In genomic region chr17:33928251-33928947, GRCm38 (mm10) we compare ENCODE assay signal across 8 mouse cellular contexts. TPM values are rescaled to one million over a fixed set of nuclear protein-coding genes. Genes with fewer than 3 reads are reported as not detected.
A peak's percentile ranks its signal among the peaks of the same experiment; 100 is the strongest.
DNase-seq lines count a peak whose midpoint lies in the region; ATAC-seq and TF ChIP-seq lines count a peak whose summit lies in the region.

No protein-coding gene starts in this region.

- peaks cover 30% of the 10 kb centered on the region for H3K4me1 ChIP-seq in embryonic facial prominence, embryonic 15.5 days
- H3K4me1 ChIP-seq in intestine, embryonic 16.5 days (ENCODE audit: control insufficient read depth, insufficient read depth, low read length): peaks cover 17% of the 10 kb centered on the region
- peaks cover 25% of the 10 kb centered on the region for H3K4me1 ChIP-seq in neural tube, embryonic 13.5 days (replicated peaks)

- no peak for DNase-seq in left cerebral cortex, adult 2 months (ENCODE audit: extremely low spot score in 1 of 2, low spot score in 2 of 2)
- no peak for DNase-seq in left cerebral cortex, postnatal 10 days (ENCODE audit: extremely low spot score in 1 of 2, low spot score in 2 of 2)
- no peak for DNase-seq in B cell, adult 2 months
- no peak for DNase-seq in MN1 (ENCODE audit: low spot score)
- no peak for DNase-seq in thymus, postnatal 4 days

- TF ChIP-seq CTCF in left cerebral cortex, adult 2 months (IDR thresholded peaks at IDR 0.05): no peak

- no peaks in the 10 kb centered on the region for H3K27me3 ChIP-seq in embryonic facial prominence, embryonic 15.5 days
- H3K27me3 ChIP-seq in intestine, embryonic 16.5 days (replicated peaks; ENCODE audit: control insufficient read depth, insufficient read depth, low read length): no peaks in the 10 kb centered on the region
- H3K27me3 ChIP-seq in neural tube, embryonic 13.5 days: no peaks in the 10 kb centered on the region

- H3K36me3 ChIP-seq in embryonic facial prominence, embryonic 15.5 days: peaks cover 21% of the 10 kb centered on the region
- H3K36me3 ChIP-seq in intestine, embryonic 16.5 days (ENCODE audit: control insufficient read depth, insufficient read depth, low read length): peaks cover 14% of the 10 kb centered on the region; the same call in 1 of the 2 replicates
- peaks cover 28% of the 10 kb centered on the region for H3K36me3 ChIP-seq in neural tube, embryonic 13.5 days

- 60% methylated on average over 21 of the region's 21 CpGs for WGBS in embryonic facial prominence, embryonic 15.5 days
- 59% methylated on average over 21 of the region's 21 CpGs for WGBS in intestine, embryonic 16.5 days
- 66% methylated on average over 21 of the region's 21 CpGs for WGBS in neural tube, embryonic 13.5 days

- peak overlapping the region; percentile 67 for H3K9ac ChIP-seq in embryonic facial prominence, embryonic 15.5 days
- peak overlapping the region; percentile 85 for H3K9ac ChIP-seq in intestine, embryonic 16.5 days (ENCODE audit: low read depth, low read length)
- peak overlapping the region; percentile 97 for H3K9ac ChIP-seq in neural tube, embryonic 13.5 days

- peak overlapping the region; percentile 98 for H3K4me2 ChIP-seq in embryonic facial prominence, embryonic 15.5 days (replicated peaks)
- H3K4me2 ChIP-seq in intestine, embryonic 16.5 days (ENCODE audit: low read depth, low read length): peak overlapping the region; percentile 98
- H3K4me2 ChIP-seq in neural tube, embryonic 13.5 days: peak overlapping the region; percentile 99

- ATAC-seq in embryonic facial prominence, embryonic 15.5 days (ENCODE audit: insufficient number of reproducible peaks, low FRiP score, low TSS enrichment, low read depth): no peak
- ATAC-seq in intestine, embryonic 16.5 days: no peak
- no peak for ATAC-seq in neural tube, embryonic 13.5 days (ENCODE audit: low read depth)

- peak overlapping the region; percentile 68 for H3K4me3 ChIP-seq in left cerebral cortex, adult 2 months
- peak overlapping the region; percentile 78 for H3K4me3 ChIP-seq in embryonic facial prominence, embryonic 15.5 days (replicated peaks)
- H3K4me3 ChIP-seq in intestine, embryonic 16.5 days (ENCODE audit: low read length): peak overlapping the region; percentile 87
- H3K4me3 ChIP-seq in neural tube, embryonic 13.5 days: peak overlapping the region; percentile 94

- no peaks in the 10 kb centered on the region for H3K9me3 ChIP-seq in embryonic facial prominence, embryonic 15.5 days (replicated peaks)
- peaks cover 3% of the 10 kb centered on the region; the same call in 1 of the 2 replicates for H3K9me3 ChIP-seq in intestine, embryonic 16.5 days (ENCODE audit: control insufficient read depth, low read length)
- H3K9me3 ChIP-seq in neural tube, embryonic 13.5 days: no peaks in the 10 kb centered on the region

- H3K27ac ChIP-seq in left cerebral cortex, adult 2 months: peak overlapping the region; percentile 85
- no peak overlapping the region for H3K27ac ChIP-seq in embryonic facial prominence, embryonic 15.5 days (replicated peaks)
- no peak overlapping the region for H3K27ac ChIP-seq in intestine, embryonic 16.5 days (ENCODE audit: low read length)
- peak overlapping the region; percentile 98; the same call in 1 of the 2 replicates for H3K27ac ChIP-seq in neural tube, embryonic 13.5 days (replicated peaks)

- intact Hi-C loops in left cerebral cortex, adult 2 months (cut with DNase I): loop anchor here (10.0 kb wide), 1 partner anchor 1544 kb away; the partner anchor contains the start of gene Wiz
- intact Hi-C loops in left cerebral cortex, postnatal 10 days (cut with DNase I): no loop called here

RNA-seq across cellular contexts. Expression of gene Rgl2, which starts 0.9 kb away (rescaled TPM):
- total RNA-seq in left cerebral cortex, adult 2 months (2021): 10 to 100 TPM; 63.4 to 74.3 TPM
- total RNA-seq in left cerebral cortex, postnatal 10 days (2021): 10 to 100 TPM; 67.1 to 68.4 TPM
- 57.1 and 64.4 TPM in 2 replicates for polyA plus RNA-seq in embryonic facial prominence, embryonic 15.5 days (2015; fragmentation: Nextera tagmentation; extraction: Ambion mirVana)
- polyA plus RNA-seq in intestine, embryonic 16.5 days (2015; fragmentation: Nextera tagmentation; extraction: Ambion mirVana): 24.4 and 25.9 TPM in 2 replicates
- polyA plus RNA-seq in neural tube, embryonic 13.5 days (2015; fragmentation: Nextera tagmentation; extraction: Ambion mirVana): 59.5 and 64.7 TPM in 2 replicates

RNA-seq across cellular contexts. Expression of gene Pfdn6, which starts 11.7 kb away (rescaled TPM):
- 10 to 100 TPM; 93.0 to 97.6 TPM for total RNA-seq in left cerebral cortex, adult 2 months (2021)
- 10 to 100 TPM; 89.2 to 96.1 TPM for total RNA-seq in left cerebral cortex, postnatal 10 days (2021)
- 145 and 163 TPM in 2 replicates for polyA plus RNA-seq in embryonic facial prominence, embryonic 15.5 days (2015; fragmentation: Nextera tagmentation; extraction: Ambion mirVana)
- 150 and 167 TPM in 2 replicates for polyA plus RNA-seq in intestine, embryonic 16.5 days (2015; fragmentation: Nextera tagmentation; extraction: Ambion mirVana)
- polyA plus RNA-seq in neural tube, embryonic 13.5 days (2015; fragmentation: Nextera tagmentation; extraction: Ambion mirVana): 178 and 182 TPM in 2 replicates

RNA-seq across cellular contexts. Expression of gene Wdr46, which starts 12.1 kb away (rescaled TPM):
- 10 to 100 TPM; 14.7 to 18.4 TPM for total RNA-seq in left cerebral cortex, adult 2 months (2021)
- total RNA-seq in left cerebral cortex, postnatal 10 days (2021): 10 to 100 TPM; 20.5 to 20.9 TPM
- 36.2 and 36.5 TPM in 2 replicates for polyA plus RNA-seq in embryonic facial prominence, embryonic 15.5 days (2015; fragmentation: Nextera tagmentation; extraction: Ambion mirVana)
- 24.3 and 26.1 TPM in 2 replicates for polyA plus RNA-seq in intestine, embryonic 16.5 days (2015; fragmentation: Nextera tagmentation; extraction: Ambion mirVana)
- 26.9 and 27.6 TPM in 2 replicates for polyA plus RNA-seq in neural tube, embryonic 13.5 days (2015; fragmentation: Nextera tagmentation; extraction: Ambion mirVana)

RNA-seq across cellular contexts. Expression of gene Zbtb22, which starts 12.7 kb away (rescaled TPM):
- total RNA-seq in left cerebral cortex, adult 2 months (2021): 10 to 100 TPM; 35.8 to 36.0 TPM
- 10 to 100 TPM; 35.0 to 35.8 TPM for total RNA-seq in left cerebral cortex, postnatal 10 days (2021)
- 15.8 and 17.8 TPM in 2 replicates for polyA plus RNA-seq in embryonic facial prominence, embryonic 15.5 days (2015; fragmentation: Nextera tagmentation; extraction: Ambion mirVana)
- polyA plus RNA-seq in intestine, embryonic 16.5 days (2015; fragmentation: Nextera tagmentation; extraction: Ambion mirVana): 12.9 and 15.0 TPM in 2 replicates
- polyA plus RNA-seq in neural tube, embryonic 13.5 days (2015; fragmentation: Nextera tagmentation; extraction: Ambion mirVana): 17.3 and 17.7 TPM in 2 replicates

RNA-seq across cellular contexts. Expression of gene Tapbp, which starts 12.7 kb away (rescaled TPM):
- total RNA-seq in left cerebral cortex, adult 2 months (2021): 10 to 100 TPM; 41.3 to 44.2 TPM
- 10 to 100 TPM; 33.0 to 34.7 TPM for total RNA-seq in left cerebral cortex, postnatal 10 days (2021)
- polyA plus RNA-seq in embryonic facial prominence, embryonic 15.5 days (2015; fragmentation: Nextera tagmentation; extraction: Ambion mirVana): 40.2 and 49.3 TPM in 2 replicates
- polyA plus RNA-seq in intestine, embryonic 16.5 days (2015; fragmentation: Nextera tagmentation; extraction: Ambion mirVana): 44.5 and 45.8 TPM in 2 replicates
- polyA plus RNA-seq in neural tube, embryonic 13.5 days (2015; fragmentation: Nextera tagmentation; extraction: Ambion mirVana): 30.4 and 31.1 TPM in 2 replicates

Comparison
In these comparisons a context has a peak if more than half of its experiments do, and no peak if none do; other contexts are left out.
1. H3K27ac ChIP-seq: peak in left cerebral cortex, adult 2 months (single experiment) and neural tube, embryonic 13.5 days (single experiment); none in embryonic facial prominence, embryonic 15.5 days (single experiment) and intestine, embryonic 16.5 days (single experiment).
2. Peak in every context shown above with its lines, with median percentiles within 50 percentile points of each other: H3K4me3 ChIP-seq, H3K4me2 ChIP-seq and H3K9ac ChIP-seq.